Mouse (Mus musculus) kidney, embryonic 15.5 days (tissue): ENCODE measurements around the gene G6pc3. TPM values are rescaled to one million over a fixed set of nuclear protein-coding genes. Genes with fewer than 3 reads are reported as not detected.
A peak's percentile ranks its signal among the peaks of the same experiment; 100 is the strongest.

Experiments
- ATAC-seq: fragments of 200-750 bp; cut with Nextera tagmentation; replicated peaks from 2 replicates; pipeline ENCODE4 v1.8.0; 2017; ENCODE audit warnings: moderate TSS enrichment; ENCODE audit not compliant: low FRiP score
- H3K27ac ChIP-seq: fragments of 300-500 bp; sonication (generic); 2 replicates; pipeline ENCODE4 v1.5.1; 2015; ENCODE audit warnings: mild to moderate bottlenecking, inconsistent platforms
- H3K27me3 ChIP-seq: fragments of 300-500 bp; sonication (generic); 2 replicates; pipeline ENCODE4 v1.6.1; 2015; ENCODE audit warnings: inconsistent platforms
- H3K36me3 ChIP-seq: fragments of 300-500 bp; sonication (generic); 2 replicates; pipeline ENCODE4 v1.6.1; 2015; ENCODE audit warnings: inconsistent platforms
- H3K4me1 ChIP-seq: fragments of 300-500 bp; sonication (generic); 2 replicates; pipeline ENCODE4 v1.6.1; 2015; ENCODE audit warnings: inconsistent platforms
- H3K4me2 ChIP-seq: fragments of 300-500 bp; sonication (generic); 2 replicates; pipeline ENCODE4 v1.6.1; 2015; ENCODE audit warnings: moderate library complexity, mild to moderate bottlenecking, inconsistent platforms
- H3K4me3 ChIP-seq: fragments of 300-500 bp; sonication (generic); replicated peaks from 2 replicates; pipeline ENCODE4 v1.5.1; 2015; ENCODE audit warnings: mild to moderate bottlenecking, inconsistent platforms
- H3K9ac ChIP-seq: fragments of 300-500 bp; sonication (generic); 2 replicates; pipeline ENCODE4 v1.6.1; 2015; ENCODE audit warnings: mild to moderate bottlenecking, inconsistent platforms
- H3K9me3 ChIP-seq: fragments of 300-500 bp; sonication (generic); replicated peaks from 2 replicates; pipeline ENCODE4 v1.6.1; 2016; ENCODE audit warnings: inconsistent platforms
- WGBS: fragments of 180-500 bp; shearing (Covaris S2); methylation state at CpG from one replicate; pipeline ENCODE4 v1.1.7; 2015; ENCODE audit warnings: mixed read lengths; 5-methylcytosine and 5-hydroxymethylcytosine counted together
- polyA plus RNA-seq: library from polyadenylated mRNA; unstranded; fragments of >200 nt; fragmentation: Nextera tagmentation; extraction: Ambion mirVana; gene quantifications from 2 replicates; pipeline ENCODE4 v1.2.1, GENCODE M21; 2015

Gene G6pc3
- polyA plus RNA-seq, 1 experiment from 2014 or later: 43.4 TPM

GRCm38 (mm10) chr11:102211936-102212341 is 22.5 kb downstream of the G6pc3 start:
- no peak overlapping the region for H3K4me2 ChIP-seq
- H3K27ac ChIP-seq: no peak overlapping the region
- peaks cover 84% of the 10 kb centered on the region for H3K4me1 ChIP-seq
- ATAC-seq: no peak
- no peaks in the 10 kb centered on the region for H3K9me3 ChIP-seq
- no peaks in the 10 kb centered on the region for H3K27me3 ChIP-seq
- WGBS: 51% methylated on average over 18 of the region's 18 CpGs
- H3K36me3 ChIP-seq: peaks cover 4% of the 10 kb centered on the region; the same call in 1 of the 2 replicates
- H3K4me3 ChIP-seq: no peak overlapping the region
- H3K9ac ChIP-seq: no peak overlapping the region

- no peak for ATAC-seq
- 30% methylated on average over 10 of the region's 10 CpGs for WGBS
- Histone ChIP-seq H3K4me1 (peaks cover 85% of the 10 kb centered on the region), H3K9ac (no peak overlapping the region), H3K4me3 (no peak overlapping the region), H3K9me3 (no peaks in the 10 kb centered on the region), H3K27me3 (no peaks in the 10 kb centered on the region), H3K4me2 (peak overlapping the region; percentile 1; the same call in 1 of the 2 replicates), H3K27ac (peak overlapping the region; percentile 58), H3K36me3 (0 out of 2 replicates have a peak, but pooled peaks cover 3% of the 10 kb centered on the region)
Observed at GRCm38 (mm10) chr11:102214430-102215156, 25.2 kb downstream of the G6pc3 start.

DNA sequence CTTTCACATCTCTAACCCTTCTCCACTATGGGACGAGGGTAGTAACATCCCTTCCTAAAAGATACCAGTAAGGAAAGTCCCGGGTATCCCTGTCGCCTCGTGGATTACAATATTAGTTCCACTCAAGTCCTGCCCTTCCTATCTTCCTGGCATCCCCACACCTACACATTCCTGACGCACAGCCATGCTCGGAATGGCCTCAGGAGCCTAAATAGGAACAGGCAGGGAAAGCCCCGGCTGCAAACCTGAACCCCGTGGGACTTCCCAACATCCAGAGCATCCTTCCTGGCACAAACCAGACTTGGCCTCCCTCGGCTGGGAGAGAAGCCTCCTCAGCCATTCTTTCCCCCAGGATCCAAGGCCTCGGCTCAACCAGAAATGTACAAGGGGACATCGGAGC is 26.1 kb downstream of the G6pc3 start:
- no peak for ATAC-seq

DNA sequence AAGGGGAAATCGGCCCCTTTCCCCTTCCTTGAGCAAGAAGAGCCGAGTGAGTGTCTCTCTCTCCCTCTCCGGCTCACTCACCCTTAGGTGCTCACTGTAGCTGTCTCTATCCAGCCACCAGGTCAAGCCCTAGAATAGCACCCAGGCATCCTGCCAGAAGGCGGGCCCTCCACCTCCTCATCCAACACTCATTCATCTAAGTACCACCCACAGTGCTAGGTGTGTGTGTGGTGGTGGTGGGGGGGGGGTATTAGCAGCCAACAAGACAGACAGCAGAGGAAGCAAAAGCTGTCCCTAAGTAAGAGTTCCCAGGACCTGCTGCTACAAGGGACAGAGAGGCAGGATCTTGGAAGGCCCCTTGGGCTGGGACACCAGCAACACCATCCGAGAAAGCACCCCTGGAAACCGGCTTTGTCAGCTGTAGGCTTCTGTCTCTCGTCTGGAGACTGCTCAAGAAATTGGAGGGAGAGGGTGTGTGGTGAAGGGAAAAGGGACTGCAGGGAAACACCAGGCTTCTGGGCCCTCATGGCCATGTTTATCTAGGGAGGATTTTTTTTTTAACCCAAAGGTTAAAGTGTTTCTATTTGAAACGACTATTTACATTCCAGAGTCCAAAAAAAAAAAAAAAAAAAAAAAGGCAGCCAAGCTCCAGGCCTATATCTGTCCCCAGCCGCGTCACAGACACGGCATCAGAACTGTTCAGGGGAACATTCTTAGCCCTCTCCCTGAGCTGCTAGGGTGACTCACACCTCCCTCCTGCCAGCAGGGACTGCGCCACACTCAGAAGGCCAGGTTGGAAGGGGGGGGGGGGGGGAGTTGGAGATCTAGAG is 26.9 kb downstream of the G6pc3 start:
- H3K36me3 ChIP-seq: 0 out of 2 replicates have a peak, but pooled peaks cover 3% of the 10 kb centered on the region
- no peak overlapping the region for H3K9ac ChIP-seq
- H3K27me3 ChIP-seq: no peaks in the 10 kb centered on the region
- no peaks in the 10 kb centered on the region for H3K9me3 ChIP-seq
- WGBS: 40% methylated on average over 12 of the region's 12 CpGs
- peak overlapping the region; percentile 66; the same call in 1 of the 2 replicates for H3K27ac ChIP-seq
- H3K4me3 ChIP-seq: no peak overlapping the region
- H3K4me1 ChIP-seq: peaks cover 90% of the 10 kb centered on the region
- no peak for ATAC-seq
- peak overlapping the region; percentile 76 for H3K4me2 ChIP-seq

More for the DNA sequence above, 26.1 kb downstream of the G6pc3 start:
- Histone ChIP-seq H3K4me1 (peaks cover 87% of the 10 kb centered on the region), H3K4me2 (peak overlapping the region; percentile 29), H3K4me3 (no peak overlapping the region), H3K9me3 (no peaks in the 10 kb centered on the region), H3K27ac (no peak overlapping the region), H3K9ac (no peak overlapping the region), H3K36me3 (0 out of 2 replicates have a peak, but pooled peaks cover 3% of the 10 kb centered on the region), H3K27me3 (no peaks in the 10 kb centered on the region)
- WGBS: 60% methylated on average over 11 of the region's 11 CpGs

DNA sequence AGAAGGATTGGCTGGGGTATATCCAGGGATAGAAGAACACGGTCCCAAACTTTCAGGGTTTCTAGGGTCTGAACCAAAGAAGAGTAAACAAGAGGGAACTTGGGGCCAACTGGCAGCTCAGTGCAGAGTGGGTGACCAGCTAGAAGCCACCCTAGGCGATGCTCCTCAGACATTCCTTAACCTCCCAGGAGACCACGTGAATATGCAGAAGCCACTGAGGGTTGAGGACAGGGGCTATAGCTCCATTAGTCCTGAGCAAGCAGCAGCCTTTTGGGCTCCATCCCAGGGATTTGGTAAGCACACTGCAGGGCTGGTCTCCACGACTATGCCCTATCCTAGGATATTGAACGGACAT is 27.4 kb downstream of the G6pc3 start:
- WGBS: 50% methylated on average over 5 of the region's 5 CpGs
- Histone ChIP-seq H3K4me3 (no peak overlapping the region), H3K9me3 (no peaks in the 10 kb centered on the region), H3K27ac (peak overlapping the region; percentile 49; the same call in 1 of the 2 replicates), H3K9ac (no peak overlapping the region), H3K4me2 (peak overlapping the region; percentile 76), H3K36me3 (no peaks in the 10 kb centered on the region), H3K27me3 (no peaks in the 10 kb centered on the region), H3K4me1 (peaks cover 89% of the 10 kb centered on the region)
- no peak for ATAC-seq

DNA sequence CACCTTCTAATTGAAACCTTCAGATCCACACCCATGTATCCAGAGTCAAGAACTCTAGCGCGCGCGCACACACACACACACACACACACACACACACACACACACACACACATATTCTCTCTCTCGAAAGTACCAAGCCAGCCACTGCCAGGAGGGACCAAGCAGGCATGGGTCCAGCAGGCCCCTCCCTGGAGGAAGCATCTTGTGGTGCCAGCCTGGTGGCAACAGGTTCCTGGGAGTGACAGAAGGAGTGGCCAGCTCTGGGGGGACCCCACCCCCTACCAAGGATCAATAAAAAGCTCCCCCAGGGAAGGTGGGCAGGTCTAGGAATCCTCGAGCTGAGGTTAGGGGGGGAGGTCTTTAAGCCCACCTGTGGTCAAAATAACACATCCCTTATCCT is 28.0 kb downstream of the G6pc3 start:
- no peak for ATAC-seq
- H3K9ac ChIP-seq: no peak overlapping the region
- peaks cover 91% of the 10 kb centered on the region for H3K4me1 ChIP-seq
- 84% methylated on average over 6 of the region's 6 CpGs for WGBS
- peak overlapping the region; percentile 42 for H3K4me3 ChIP-seq
- H3K4me2 ChIP-seq: peak overlapping the region; percentile 76
- H3K36me3 ChIP-seq: no peaks in the 10 kb centered on the region
- no peaks in the 10 kb centered on the region for H3K9me3 ChIP-seq
- H3K27me3 ChIP-seq: no peaks in the 10 kb centered on the region
- H3K27ac ChIP-seq: peak overlapping the region; percentile 89; the same call in 1 of the 2 replicates

GRCm38 (mm10) chr11:102217876-102218430 is 28.5 kb downstream of the G6pc3 start:
- WGBS: 56% methylated on average over 7 of the region's 7 CpGs
- H3K9me3 ChIP-seq: no peaks in the 10 kb centered on the region
- H3K4me1 ChIP-seq: peaks cover 97% of the 10 kb centered on the region
- peaks cover 3% of the 10 kb centered on the region; the same call in 1 of the 2 replicates for H3K36me3 ChIP-seq
- H3K27ac ChIP-seq: peak overlapping the region; percentile 89
- no peak for ATAC-seq
- H3K4me3 ChIP-seq: peak overlapping the region; percentile 42
- H3K4me2 ChIP-seq: peak overlapping the region; percentile 76
- no peaks in the 10 kb centered on the region for H3K27me3 ChIP-seq
- peak overlapping the region; percentile 45; the same call in 1 of the 2 replicates for H3K9ac ChIP-seq

- Histone ChIP-seq H3K4me2 (peak overlapping the region; percentile 76), H3K4me1 (peaks cover 94% of the 10 kb centered on the region), H3K27ac (peak overlapping the region; percentile 89), H3K9ac (peak overlapping the region; percentile 45), H3K27me3 (no peaks in the 10 kb centered on the region), H3K9me3 (no peaks in the 10 kb centered on the region), H3K4me3 (peak overlapping the region; percentile 42), H3K36me3 (peaks cover 3% of the 10 kb centered on the region; the same call in 1 of the 2 replicates)
- WGBS: 0% methylated on average over 10 of the region's 10 CpGs
- peak; percentile 82 for ATAC-seq
Observed at GRCm38 (mm10) chr11:102218783-102219182, 29.4 kb downstream of the G6pc3 start.

- Histone ChIP-seq H3K9ac (no peak overlapping the region), H3K27ac (peak overlapping the region; percentile 89), H3K9me3 (no peaks in the 10 kb centered on the region), H3K4me1 (peaks cover 94% of the 10 kb centered on the region), H3K27me3 (no peaks in the 10 kb centered on the region), H3K4me3 (peak overlapping the region; percentile 42), H3K4me2 (peak overlapping the region; percentile 76), H3K36me3 (peaks cover 3% of the 10 kb centered on the region; the same call in 1 of the 2 replicates)
- 0 out of 2 replicates have a peak, but pooled peaks have one; percentile 1 for ATAC-seq
- WGBS: 56% methylated on average over 14 of the region's 14 CpGs
Observed at GRCm38 (mm10) chr11:102219247-102219993, 30.0 kb downstream of the G6pc3 start.

DNA sequence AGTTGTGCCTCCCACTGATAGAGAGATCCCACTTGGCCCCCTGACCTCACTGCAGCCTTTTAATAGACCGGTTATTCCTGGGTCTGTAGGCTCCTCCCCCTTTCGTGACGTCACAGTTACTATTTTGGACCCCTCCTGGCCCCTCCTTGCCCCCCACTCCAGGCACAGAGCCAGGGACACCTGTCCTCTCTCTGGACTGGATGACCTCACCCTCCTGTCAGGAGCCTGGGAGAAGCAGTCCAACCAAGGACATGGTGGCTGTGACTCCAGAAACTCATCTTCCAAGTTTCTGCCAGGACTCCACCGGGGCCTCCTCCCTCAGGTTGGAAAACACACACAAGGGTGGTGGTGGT is 30.6 kb downstream of the G6pc3 start:
- Histone ChIP-seq H3K27ac (no peak overlapping the region), H3K4me3 (no peak overlapping the region), H3K27me3 (no peaks in the 10 kb centered on the region), H3K9ac (no peak overlapping the region), H3K36me3 (peaks cover 3% of the 10 kb centered on the region; the same call in 1 of the 2 replicates), H3K9me3 (no peaks in the 10 kb centered on the region), H3K4me2 (no peak overlapping the region), H3K4me1 (peaks cover 94% of the 10 kb centered on the region)
- WGBS: 65% methylated on average over 4 of the region's 4 CpGs
- no peak for ATAC-seq

DNA sequence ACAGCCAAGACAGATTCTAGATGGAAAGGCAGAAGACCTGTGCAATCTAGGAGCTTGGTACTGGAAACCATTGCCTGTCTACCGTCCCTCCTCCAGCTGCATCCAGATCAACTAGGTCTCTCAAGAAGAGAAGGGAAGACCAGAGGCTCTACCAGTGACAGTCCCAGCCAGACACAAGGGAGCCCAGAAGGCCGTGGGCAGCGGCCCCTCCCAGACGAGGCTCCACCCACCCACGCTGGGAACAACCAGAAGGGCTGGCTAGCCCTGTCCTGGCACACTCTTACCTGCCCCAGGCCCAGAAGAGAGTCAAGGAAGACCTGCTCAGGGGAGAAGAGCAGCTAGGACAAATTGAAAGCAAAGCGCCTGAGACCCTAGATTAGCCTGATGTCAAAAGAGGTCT is 31.0 kb downstream of the G6pc3 start:
- no peaks in the 10 kb centered on the region for H3K27me3 ChIP-seq
- no peaks in the 10 kb centered on the region for H3K9me3 ChIP-seq
- H3K4me2 ChIP-seq: no peak overlapping the region
- no peak overlapping the region for H3K9ac ChIP-seq
- H3K4me3 ChIP-seq: no peak overlapping the region
- H3K4me1 ChIP-seq: peaks cover 92% of the 10 kb centered on the region
- H3K36me3 ChIP-seq: peaks cover 3% of the 10 kb centered on the region; the same call in 1 of the 2 replicates
- no peak overlapping the region for H3K27ac ChIP-seq
- ATAC-seq: no peak
- WGBS: 66% methylated on average over 6 of the region's 6 CpGs
